Mouse (Mus musculus) ES-Bruce4 (cell line): ENCODE measurements around the gene Btrc. TPM values are rescaled to one million over a fixed set of nuclear protein-coding genes. Genes with fewer than 3 reads are reported as not detected.
"Not testable (repeated sequence)": the region's sequence is repeated elsewhere in the genome, so short reads cannot be mapped to it uniquely, and the experiment has no call there.

ENCODE experiments used
- H3K27ac ChIP-seq: 2 replicates; pipeline ENCODE4 v1.5.1; 2012; ENCODE audit warnings: low read length, inconsistent platforms; ENCODE audit not compliant: insufficient read depth
- H3K27me3 ChIP-seq: 2 replicates; pipeline ENCODE4 v1.6.1; 2012; ENCODE audit warnings: mild to moderate bottlenecking, low read length, inconsistent platforms; ENCODE audit not compliant: control insufficient read depth, poor library complexity, insufficient read depth, severe bottlenecking
- H3K36me3 ChIP-seq: 2 replicates; pipeline ENCODE4 v1.6.1; 2012; ENCODE audit warnings: inconsistent platforms, mild to moderate bottlenecking, low read length, moderate library complexity; ENCODE audit not compliant: control insufficient read depth, poor library complexity, insufficient read depth, severe bottlenecking
- H3K4me1 ChIP-seq: one replicate; pipeline ENCODE4 v1.8.1; 2011; ENCODE audit warnings: low read length; ENCODE audit not compliant: control insufficient read depth, insufficient read depth
- H3K4me3 ChIP-seq: 2 replicates; pipeline ENCODE4 v1.5.1; 2011; ENCODE audit warnings: low read depth, mild to moderate bottlenecking, low read length
- H3K9ac ChIP-seq: 2 replicates; pipeline ENCODE4 v1.6.1; 2012; ENCODE audit warnings: low read depth, mild to moderate bottlenecking, inconsistent platforms; ENCODE audit not compliant: poor library complexity, severe bottlenecking
- H3K9me3 ChIP-seq: replicated peaks from 2 replicates; pipeline ENCODE4 v1.6.1; 2012; ENCODE audit warnings: mild to moderate bottlenecking, low read length, inconsistent platforms; ENCODE audit not compliant: control insufficient read depth, poor library complexity, insufficient read depth, severe bottlenecking
- CTCF ChIP-seq: IDR thresholded peaks from one replicate; pipeline ENCODE4 v1.8.1; 2011; ENCODE audit warnings: low read depth, low read length
- EP300 ChIP-seq: IDR thresholded peaks from 2 replicates; pipeline ENCODE4 v1.6.1; 2011; ENCODE audit warnings: low read depth, low read length; ENCODE audit not compliant: insufficient read depth
- POLR2A ChIP-seq: IDR thresholded peaks from one replicate; pipeline ENCODE4 v1.8.1; 2011; ENCODE audit warnings: low read length; ENCODE audit not compliant: insufficient read depth
- polyA plus RNA-seq: library from polyadenylated mRNA; stranded (reverse); fragments of >200 nt; gene quantifications from 2 replicates; pipeline ENCODE4 v1.2.4, GENCODE M21; 2011; ENCODE audit warnings: low read depth; ENCODE audit not compliant: missing spikeins, insufficient read depth, insufficient read length

Btrc gene
- polyA plus RNA-seq, 1 experiment = 38.9 TPM

DNA sequence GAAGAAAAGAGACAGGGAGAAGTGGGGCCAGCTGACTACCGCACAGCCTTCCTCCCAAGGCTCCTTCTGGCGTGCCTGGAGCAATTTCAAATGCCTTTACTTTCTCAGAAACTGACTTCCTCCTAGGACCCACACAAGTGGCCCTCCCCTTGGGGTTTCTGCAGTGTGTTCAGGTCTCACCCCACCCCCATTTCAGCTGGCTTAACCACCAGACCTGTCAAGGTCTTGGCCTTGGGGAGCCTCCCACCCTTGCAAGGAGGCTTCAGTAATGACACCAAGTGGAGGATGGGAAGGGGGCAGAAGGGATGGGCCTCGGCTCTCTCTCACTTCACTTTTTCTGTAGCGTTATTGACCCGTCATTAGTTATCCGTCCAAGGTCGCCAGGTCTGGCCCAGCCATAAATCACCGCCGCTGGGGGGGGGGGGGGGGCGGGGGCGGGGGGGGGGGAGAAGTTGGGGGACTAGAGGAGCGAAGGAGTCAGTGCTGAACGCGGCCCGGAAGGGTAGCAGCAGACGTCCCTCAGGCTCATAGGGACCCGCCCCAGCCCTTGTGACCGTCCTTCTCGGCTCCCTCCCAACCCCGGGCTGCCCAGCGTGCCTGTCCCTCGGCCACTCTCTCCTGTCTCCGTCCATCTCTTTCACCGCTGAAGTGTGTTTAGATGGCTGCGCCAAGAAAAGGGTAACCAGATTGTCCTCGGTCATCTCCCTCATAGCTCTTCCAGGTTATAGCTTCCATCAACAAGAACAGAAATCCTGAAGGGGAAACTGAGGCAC is 180.8 kb downstream of the Btrc start:
- H3K4me3 ChIP-seq = peak overlapping the region; percentile 48
- no peaks in the 10 kb centered on the region for H3K36me3 ChIP-seq
- H3K9ac ChIP-seq = no peak overlapping the region
- H3K4me1 ChIP-seq = peaks cover 2% of the 10 kb centered on the region
- TF ChIP-seq EP300 = no peak
- no peak for TF ChIP-seq POLR2A
- no peak for TF ChIP-seq CTCF
- H3K27me3 ChIP-seq = no peaks in the 10 kb centered on the region
- no peak overlapping the region for H3K27ac ChIP-seq
- no peaks in the 10 kb centered on the region for H3K9me3 ChIP-seq

DNA sequence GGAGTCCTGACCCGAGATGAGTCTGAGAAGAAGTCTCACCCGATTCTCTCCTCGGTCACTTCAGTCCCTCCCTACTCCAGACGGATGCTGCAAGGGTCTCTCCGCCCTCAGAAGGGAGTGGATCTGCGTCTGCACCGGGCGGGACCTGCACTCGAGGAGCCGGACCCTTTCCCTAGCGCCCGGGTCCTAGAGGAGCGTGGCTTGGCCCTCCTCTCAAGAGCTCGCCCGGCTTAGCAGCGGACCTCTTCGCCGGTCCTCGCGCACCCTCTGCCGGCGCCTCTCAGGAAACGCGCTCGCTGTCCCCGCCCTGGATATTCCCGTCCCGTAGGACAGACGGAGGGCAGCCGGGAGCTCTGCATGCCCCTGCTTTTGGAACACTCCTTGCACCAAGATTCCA is 181.4 kb downstream of the Btrc start:
- no peaks in the 10 kb centered on the region for H3K9me3 ChIP-seq
- H3K27me3 ChIP-seq = no peaks in the 10 kb centered on the region
- H3K27ac ChIP-seq = no peak overlapping the region
- no peaks in the 10 kb centered on the region for H3K36me3 ChIP-seq
- peaks cover 2% of the 10 kb centered on the region for H3K4me1 ChIP-seq
- H3K4me3 ChIP-seq = peak overlapping the region; percentile 48
- H3K9ac ChIP-seq = no peak overlapping the region
- TF ChIP-seq EP300 = no peak
- peak; percentile 69 for TF ChIP-seq CTCF

DNA sequence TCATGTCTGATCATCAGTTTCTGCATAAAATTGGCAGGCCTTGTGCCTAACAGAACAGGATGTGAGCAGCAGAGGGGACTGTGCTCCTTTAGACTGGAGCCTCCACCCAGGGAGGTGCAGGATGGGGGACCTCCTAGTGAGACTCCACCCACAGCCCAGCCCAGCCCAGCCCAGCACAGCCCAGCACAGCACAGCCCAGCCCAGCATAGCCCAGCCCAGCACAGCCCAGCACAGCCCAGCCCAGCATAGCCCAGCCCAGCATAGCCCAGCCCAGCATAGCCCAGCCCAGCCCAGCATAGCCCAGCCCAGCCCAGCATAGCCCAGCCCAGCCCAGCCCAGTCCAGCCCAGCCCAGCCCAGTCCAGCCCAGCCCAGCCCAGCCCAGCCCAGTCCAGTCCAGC is 184.7 kb downstream of the Btrc start:
- not testable (repeated sequence) for H3K4me1 ChIP-seq, H3K27me3 ChIP-seq, H3K9me3 ChIP-seq, H3K4me3 ChIP-seq, H3K27ac ChIP-seq, H3K9ac ChIP-seq, H3K36me3 ChIP-seq

DNA sequence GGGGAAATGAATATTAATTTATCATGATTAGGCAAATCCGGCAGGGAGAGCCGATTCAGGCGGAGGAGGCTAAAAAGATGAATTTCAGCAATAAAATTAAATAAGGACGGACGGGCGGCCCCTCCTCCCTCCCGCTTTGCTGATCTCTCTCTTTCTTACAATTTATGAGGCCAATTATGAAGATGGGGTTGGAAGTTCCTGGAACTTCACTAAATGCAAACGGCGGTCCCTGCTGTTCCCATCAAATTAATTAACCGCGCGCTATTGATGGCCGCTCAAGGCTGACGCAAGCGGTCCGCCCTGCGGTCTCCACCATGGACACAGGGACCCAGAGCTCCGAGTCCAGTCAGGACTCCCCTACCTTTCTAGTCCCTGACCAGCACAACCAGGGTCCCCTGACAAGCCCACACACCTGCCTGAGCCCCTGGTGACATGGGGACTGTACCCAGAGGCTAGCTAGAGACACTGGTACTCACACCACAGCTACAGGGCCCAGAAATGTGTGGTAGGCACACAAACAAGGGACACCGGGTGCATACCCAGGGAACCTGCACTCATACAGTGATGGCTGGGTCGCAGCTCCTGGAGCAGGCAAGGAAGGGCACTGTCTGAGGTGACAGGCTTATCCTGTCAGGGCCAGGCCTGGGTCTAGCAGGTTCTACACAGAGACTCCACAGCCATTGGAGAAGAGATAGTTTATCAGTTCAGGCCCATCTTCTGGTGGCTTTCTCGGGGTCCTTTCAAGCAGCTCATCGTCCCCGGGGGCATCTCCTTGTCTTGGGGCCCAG is 185.8 kb downstream of the Btrc start:
- TF ChIP-seq CTCF (no peak), EP300 (no peak), POLR2A (no peak)
- no peaks in the 10 kb centered on the region for H3K27me3 ChIP-seq
- no peaks in the 10 kb centered on the region for H3K9me3 ChIP-seq
- peaks cover 4% of the 10 kb centered on the region; the same call in 1 of the 2 replicates for H3K36me3 ChIP-seq
- peaks cover 2% of the 10 kb centered on the region for H3K4me1 ChIP-seq
- H3K4me3 ChIP-seq = peak overlapping the region; percentile 11
- H3K27ac ChIP-seq = no peak overlapping the region
- H3K9ac ChIP-seq = peak overlapping the region; percentile 27; the same call in 1 of the 2 replicates

DNA sequence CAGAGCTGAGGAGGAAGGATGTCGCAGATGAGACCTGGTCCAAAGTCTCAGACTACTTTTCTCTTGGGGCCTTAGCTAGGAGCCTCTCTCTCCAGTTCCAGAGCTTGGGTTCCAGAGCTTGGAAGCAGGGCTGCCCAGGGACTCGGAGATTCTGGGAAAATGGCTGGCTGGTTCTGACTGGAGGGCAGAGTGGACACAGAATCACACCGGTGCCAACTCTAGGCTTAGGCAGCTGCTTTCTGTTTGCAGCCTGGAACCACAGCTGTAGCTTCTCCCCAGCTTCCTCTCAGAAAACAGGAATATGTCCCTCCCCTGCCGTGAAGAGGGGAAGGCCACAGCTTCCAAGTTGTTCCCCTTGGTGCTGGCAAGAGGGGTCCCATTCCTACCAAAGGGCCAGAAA is 186.4 kb downstream of the Btrc start:
- Histone ChIP-seq H3K9ac (no peak overlapping the region), H3K27ac (no peak overlapping the region), H3K4me1 (peaks cover 2% of the 10 kb centered on the region), H3K36me3 (peaks cover 9% of the 10 kb centered on the region; the same call in 1 of the 2 replicates), H3K4me3 (no peak overlapping the region), H3K9me3 (no peaks in the 10 kb centered on the region), H3K27me3 (no peaks in the 10 kb centered on the region)
- TF ChIP-seq CTCF (no peak), POLR2A (no peak), EP300 (no peak)

DNA sequence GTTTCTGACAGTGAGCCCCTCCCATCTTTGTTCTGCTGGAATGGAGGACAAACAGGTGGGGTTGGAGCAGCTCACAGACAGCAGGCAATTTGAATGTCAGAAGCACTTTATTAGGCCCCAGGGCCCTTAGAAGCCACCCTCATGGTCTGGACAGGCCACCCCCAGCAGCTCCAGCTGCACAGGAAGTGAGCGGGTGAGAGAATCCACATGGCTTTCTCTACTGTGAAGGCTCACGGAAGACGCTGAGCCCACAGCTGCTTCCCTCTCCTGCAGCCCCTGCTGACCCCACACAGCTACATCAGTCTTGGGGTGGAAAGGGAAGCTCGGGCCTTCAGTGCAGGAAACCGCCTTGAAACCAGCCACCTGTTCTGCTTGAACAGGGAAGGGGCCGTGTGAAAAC is 188.7 kb downstream of the Btrc start:
- Histone ChIP-seq H3K27me3 (no peaks in the 10 kb centered on the region), H3K36me3 (peaks cover 10% of the 10 kb centered on the region; the same call in 1 of the 2 replicates), H3K9ac (no peak overlapping the region), H3K9me3 (no peaks in the 10 kb centered on the region), H3K4me1 (peaks cover 2% of the 10 kb centered on the region), H3K27ac (no peak overlapping the region), H3K4me3 (no peak overlapping the region)
- TF ChIP-seq EP300 = no peak
- TF ChIP-seq CTCF = no peak
- no peak for TF ChIP-seq POLR2A
